Mouse (Mus musculus): ENCODE data around the gene R3hdm2.

DNA sequence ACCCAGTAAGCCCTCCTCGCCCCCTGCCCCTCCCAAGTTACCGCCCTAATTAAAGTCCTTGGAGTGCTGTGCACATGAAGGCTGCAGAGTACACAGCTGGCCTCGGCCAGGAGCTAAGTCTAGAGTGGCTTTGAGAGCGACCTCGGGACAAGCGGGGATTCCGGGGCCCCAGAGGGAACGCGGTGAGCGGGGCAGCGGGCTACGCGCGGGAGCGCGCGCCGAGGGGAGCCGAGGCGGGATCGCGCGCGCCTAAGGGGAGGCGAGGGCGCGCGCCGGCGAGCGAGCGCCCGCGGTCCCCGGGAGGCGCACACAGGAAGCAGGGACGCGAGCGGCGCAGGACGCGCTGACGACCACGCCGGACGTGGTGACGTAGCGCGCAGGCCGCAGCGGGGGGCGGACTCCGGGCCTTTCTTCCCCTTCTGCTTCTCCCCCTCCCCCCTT lies at the start of gene R3hdm2:
- TF ChIP-seq CTCF (IDR thresholded peaks at IDR 0.05): no peak
- no peak for TF ChIP-seq EP300 (IDR thresholded peaks at IDR 0.05)
